Mouse (Mus musculus) MEL (cell line): ENCODE data around the gene Hps4.

Experiments used
- BHLHE40 ChIP-seq: IDR thresholded peaks from 2 replicates; pipeline ENCODE4 v1.6.1; 2012; ENCODE audit warnings: low read depth, mild to moderate bottlenecking, inconsistent platforms, low read length, improper control_type of control experiment, borderline replicate concordance
- CTCF ChIP-seq, 3 experiments: IDR thresholded peaks in 2 of 3; conservative IDR thresholded peaks in 1 of 3; 2 replicates each; pipeline ENCODE4 v1.5.1; 2011 to 2012; ENCODE audit warnings: low read length in 3 of 3, low read depth in 2 of 3, mild to moderate bottlenecking in 2 of 3, improper control_type of control experiment in 1 of 3, inconsistent platforms in 1 of 3, mixed read lengths in 1 of 3, moderate library complexity in 1 of 3; ENCODE audit not compliant: control insufficient read depth in 1 of 3, insufficient read depth in 1 of 3, poor library complexity in 1 of 3, severe bottlenecking in 1 of 3
- ETS1 ChIP-seq: IDR thresholded peaks from 2 replicates; pipeline ENCODE4 v1.6.1; 2012; ENCODE audit warnings: low read depth, mild to moderate bottlenecking, inconsistent platforms, low read length, improper control_type of control experiment, moderate library complexity
- GABPA ChIP-seq: IDR thresholded peaks from 2 replicates; pipeline ENCODE4 v1.6.1; 2012; ENCODE audit warnings: low read depth, mild to moderate bottlenecking, inconsistent platforms, low read length, improper control_type of control experiment, moderate library complexity
- GATA1 ChIP-seq: IDR thresholded peaks from 2 replicates; pipeline ENCODE4 v1.6.1; 2011; ENCODE audit warnings: low read depth, low read length, improper control_type of control experiment
- MAX ChIP-seq: IDR thresholded peaks from 2 replicates; pipeline ENCODE4 v1.6.1; 2011; ENCODE audit warnings: low read length, improper control_type of control experiment
- MEF2A ChIP-seq: IDR thresholded peaks from 2 replicates; pipeline ENCODE4 v1.6.1; 2014; ENCODE audit warnings: low read depth, mild to moderate bottlenecking, inconsistent platforms, low read length, improper control_type of control experiment; ENCODE audit not compliant: poor library complexity, insufficient replicate concordance, severe bottlenecking; ENCODE audit errors: extremely low read depth
- NRF1 ChIP-seq: IDR thresholded peaks from 2 replicates; pipeline ENCODE4 v1.6.1; 2014; ENCODE audit warnings: low read depth, mild to moderate bottlenecking, inconsistent platforms, low read length, improper control_type of control experiment, moderate library complexity; ENCODE audit not compliant: poor library complexity, insufficient read depth, severe bottlenecking
- POLR2A ChIP-seq, 2 experiments: IDR thresholded peaks; 2 replicates each; pipeline ENCODE4 v1.6.1; 2011 to 2012; ENCODE audit warnings: low read length in 2 of 2, mild to moderate bottlenecking in 2 of 2, control low read depth in 1 of 2, improper control_type of control experiment in 1 of 2, low read depth in 1 of 2, moderate library complexity in 1 of 2; ENCODE audit not compliant: control insufficient read depth in 1 of 2, insufficient read depth in 1 of 2, poor library complexity in 1 of 2
- RAD21 ChIP-seq: IDR thresholded peaks from 2 replicates; pipeline ENCODE4 v1.6.1; 2011; ENCODE audit warnings: mild to moderate bottlenecking, low read depth, low read length, improper control_type of control experiment
- RCOR1 ChIP-seq: IDR thresholded peaks from 2 replicates; pipeline ENCODE4 v1.6.1; 2012; ENCODE audit warnings: low read depth, mild to moderate bottlenecking, inconsistent platforms, low read length, improper control_type of control experiment
- TAL1 ChIP-seq: IDR thresholded peaks from 2 replicates; pipeline ENCODE4 v1.6.1; 2012; ENCODE audit warnings: mild to moderate bottlenecking, inconsistent platforms, low read length, moderate library complexity, mixed read lengths
- TCF12 ChIP-seq: IDR thresholded peaks from 2 replicates; pipeline ENCODE4 v1.6.1; 2014; ENCODE audit warnings: low read depth, mild to moderate bottlenecking, inconsistent platforms, low read length, improper control_type of control experiment, moderate library complexity

GRCm38 (mm10) chr5:112337004-112337403, 5.9 kb upstream of the Hps4 start:
- TF ChIP-seq ETS1 (no peak), CTCF (IDR thresholded peaks at IDR 0.05 in 2 of 3, conservative IDR thresholded peaks at IDR 0.05 in 1 of 3; ENCODE audit: control insufficient read depth in 1 of 3, insufficient read depth in 1 of 3, low read depth in 2 of 3, low read length in 3 of 3, poor library complexity in 1 of 3, severe bottlenecking in 1 of 3) (no peak), MAX (no peak), RCOR1 (no peak), GABPA (no peak), MEF2A (no peak), GATA1 (no peak), RAD21 (no peak), POLR2A (IDR thresholded peaks at IDR 0.05; ENCODE audit: control insufficient read depth in 1 of 2, insufficient read depth in 1 of 2, low read depth in 1 of 2, low read length in 2 of 2, poor library complexity in 1 of 2) (peak in 1 of 2 experiments; percentile 28; a peak in 1 of 4 replicates), TAL1 (no peak), NRF1 (no peak), BHLHE40 (no peak), TCF12 (no peak)
